Mouse (Mus musculus) kidney, postnatal 25 days (tissue): ENCODE measurements around the gene Kctd15.
A peak's percentile ranks its signal among the peaks of the same experiment; 100 is the strongest.

Experiments used
- DNase-seq, 2 experiments: peaks; one replicate each; pipeline ENCODE4 v3.0.0; 2021; ENCODE audit warnings: mixed read lengths in 2 of 2

Kctd15 gene

DNA sequence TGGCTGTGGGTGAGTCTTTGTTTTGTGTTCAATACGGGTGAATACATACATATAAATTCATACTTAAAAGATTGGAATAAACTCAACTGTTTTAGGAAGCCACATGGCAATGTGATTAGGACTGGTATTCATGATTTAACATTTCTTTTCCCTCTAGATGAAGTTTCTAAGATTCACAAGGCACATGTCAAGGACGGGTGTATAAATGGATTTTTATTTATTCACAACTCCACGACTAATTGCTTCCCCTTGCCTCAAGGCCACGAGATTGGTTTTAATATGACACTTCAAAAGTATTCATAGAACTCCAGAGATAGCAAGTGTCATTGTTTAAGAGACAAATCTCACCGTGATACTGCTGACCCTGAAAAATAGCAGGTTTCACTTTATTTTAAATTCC lies at the start of gene Kctd15:
TSS of gene Kctd15 (minus strand) at position 101 of the 400 bp plus-strand sequence.
- no peak for DNase-seq

DNA sequence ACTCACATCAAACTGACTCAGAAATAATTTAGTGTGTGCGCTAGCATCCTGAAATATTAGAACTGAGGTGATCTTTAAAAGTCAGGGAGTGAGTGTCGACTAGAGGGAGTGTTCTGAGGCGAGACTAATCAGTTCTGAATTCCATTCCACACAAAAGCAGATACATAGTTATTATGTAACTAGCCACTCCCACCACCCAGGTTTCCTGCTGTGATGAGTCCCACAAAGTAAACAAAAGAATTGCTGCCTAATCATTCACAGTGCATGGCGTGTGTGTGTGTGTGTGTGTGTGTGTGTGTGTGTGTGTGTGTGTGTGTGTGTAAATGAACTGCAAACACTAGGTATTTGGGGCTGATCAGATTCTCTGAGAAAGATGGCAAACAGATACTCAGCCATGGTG lies 47.9 kb upstream of the Kctd15 start:
- DNase-seq: peak in 1 of 2 experiments; percentile 9

DNA sequence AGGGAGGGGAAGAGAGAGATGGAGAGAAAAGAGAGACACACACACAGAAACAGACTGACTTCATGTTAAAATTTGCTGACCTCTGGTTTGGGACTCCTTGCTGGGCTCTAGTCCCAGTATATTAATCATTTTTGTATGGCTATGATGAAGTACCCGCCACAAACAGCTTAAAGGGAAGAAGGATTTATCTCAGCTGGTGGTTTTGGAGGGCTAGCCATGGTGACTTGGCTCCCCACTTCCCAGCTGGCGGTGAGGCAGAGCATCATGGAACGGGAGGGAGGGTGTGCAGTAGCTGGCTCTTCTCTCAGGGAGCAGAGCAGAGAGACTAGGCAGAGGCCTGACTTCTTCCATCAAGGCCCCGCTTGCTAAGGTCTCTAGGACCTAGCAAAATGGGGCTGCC lies 46.9 kb upstream of the Kctd15 start:
- no peak for DNase-seq

DNA sequence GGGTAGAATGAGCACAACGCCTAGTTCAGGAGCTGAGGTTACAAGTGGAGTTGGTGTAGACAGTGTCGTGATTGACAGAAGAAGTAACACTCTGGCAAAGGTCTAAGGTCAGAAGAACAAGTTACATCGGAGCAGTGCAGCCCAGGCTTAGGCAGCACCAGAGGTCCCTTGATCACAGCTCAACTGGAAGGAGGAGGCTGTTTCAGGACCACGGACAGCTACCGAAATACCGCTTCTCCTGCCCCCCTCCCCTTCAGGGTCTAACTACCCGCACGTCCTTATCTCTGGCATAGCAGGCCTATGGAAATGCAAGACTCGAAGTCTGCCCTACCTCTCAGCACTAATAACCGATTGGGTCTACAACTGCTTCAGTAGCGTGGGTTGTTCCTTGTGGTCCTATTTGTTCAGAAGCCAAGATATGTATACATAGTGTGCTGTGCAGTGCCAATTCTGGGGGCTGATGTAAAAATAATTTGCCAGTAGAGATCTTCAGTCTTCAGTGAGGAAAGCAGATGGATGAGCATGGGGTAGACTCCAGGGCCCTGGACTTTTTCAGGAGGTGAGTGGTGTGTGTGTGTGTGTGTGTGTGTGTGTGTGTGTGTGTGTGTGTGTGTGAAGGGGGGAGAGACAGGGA lies 46.3 kb upstream of the Kctd15 start:
- DNase-seq: peak in 1 of 2 experiments; percentile 61

DNA sequence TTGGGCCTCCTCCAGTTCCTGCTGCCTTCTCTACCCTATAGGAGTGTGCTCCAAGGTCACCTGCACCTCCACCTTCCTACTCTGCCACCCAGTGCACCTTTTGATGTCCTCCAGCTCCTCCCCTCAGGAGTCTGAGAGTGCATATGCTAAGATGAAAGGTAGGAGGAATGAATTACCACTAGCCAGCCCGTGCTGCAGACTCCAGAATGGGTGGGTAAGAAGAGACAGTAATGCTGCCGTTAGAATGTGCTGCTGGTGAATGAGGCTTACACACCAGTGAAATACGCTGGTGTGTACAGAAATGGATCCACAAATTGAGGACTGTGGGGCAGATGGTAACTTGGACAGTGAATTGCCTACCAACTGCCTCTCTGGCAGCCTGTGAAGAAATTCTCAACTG lies 43.4 kb upstream of the Kctd15 start:
- DNase-seq: no peak

DNA sequence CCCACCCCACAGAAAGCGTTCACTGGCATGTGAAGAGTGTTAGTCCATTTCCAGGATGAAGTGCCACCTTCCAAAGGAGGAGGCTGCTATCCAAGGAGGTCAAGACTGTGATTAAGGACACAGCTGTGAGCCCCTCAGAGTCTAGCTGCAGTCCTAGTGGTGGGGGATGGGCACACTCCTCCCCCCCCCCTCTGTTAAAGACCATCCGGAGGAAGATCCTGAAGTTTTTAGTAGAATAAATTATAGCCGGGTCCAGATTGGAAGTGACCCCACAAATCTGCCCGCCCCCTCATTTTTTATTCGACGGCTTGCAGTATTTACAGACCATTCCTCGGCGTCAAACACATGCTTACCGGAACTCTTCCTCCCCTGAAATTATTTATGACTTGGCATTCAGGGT lies 41.7 kb upstream of the Kctd15 start:
- DNase-seq: no peak

DNA sequence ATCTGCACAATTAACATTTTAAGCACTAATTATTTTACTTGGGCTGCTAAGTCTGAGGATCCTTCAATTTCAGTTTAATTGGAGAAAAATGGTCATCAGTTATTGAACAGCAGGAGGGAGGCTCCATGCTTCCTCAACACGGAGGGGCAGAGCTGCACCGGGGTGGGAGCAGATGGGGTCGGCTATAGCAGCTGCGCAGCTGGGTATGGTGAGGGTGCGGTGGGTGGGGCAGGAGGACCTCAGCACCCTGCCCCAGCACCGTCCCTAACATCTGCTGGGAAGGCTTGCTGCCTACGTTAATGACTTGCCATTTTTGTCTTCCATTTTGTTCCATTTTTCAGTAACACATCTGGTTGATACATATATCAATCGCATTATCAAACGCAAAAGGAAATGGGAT lies 39.6 kb upstream of the Kctd15 start:
- no peak for DNase-seq

DNA sequence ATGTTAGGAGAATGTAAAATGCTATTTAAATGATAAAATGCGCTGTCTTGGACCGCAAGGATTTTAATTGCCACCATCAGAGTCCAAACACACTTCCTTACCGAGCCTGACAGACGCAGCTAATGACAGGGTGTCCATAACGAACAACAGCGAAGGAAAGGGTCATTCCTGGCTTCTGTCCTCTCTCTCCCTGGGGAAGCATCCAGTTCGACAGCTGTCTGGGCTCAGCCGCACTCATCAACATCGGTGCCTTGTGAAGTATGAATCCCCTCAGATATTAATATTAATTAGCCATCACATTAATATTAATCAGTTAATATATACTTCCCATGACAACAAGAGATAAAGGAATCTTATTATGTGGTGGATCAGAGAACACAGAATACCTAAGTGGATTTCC lies 38.4 kb upstream of the Kctd15 start:
- DNase-seq: no peak

DNA sequence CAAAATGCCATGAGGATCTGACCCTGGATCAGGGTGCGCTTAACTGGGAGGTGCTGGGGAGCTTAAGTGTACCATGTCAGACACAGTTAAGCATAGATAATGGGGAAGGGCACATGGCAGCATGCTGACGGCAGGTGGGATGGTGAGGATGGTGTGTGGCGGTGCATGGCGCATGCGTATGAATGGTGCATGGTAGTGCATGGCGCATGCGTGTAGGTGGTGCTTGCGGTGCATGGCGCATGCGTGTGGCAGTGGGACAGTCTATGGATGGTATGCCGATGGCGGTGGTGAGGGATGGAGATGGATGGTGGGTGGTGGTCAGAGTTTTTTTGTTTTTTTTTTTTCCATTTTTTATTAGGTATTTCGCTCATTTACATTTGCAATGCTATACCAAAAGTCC lies 37.4 kb upstream of the Kctd15 start:
- no peak for DNase-seq

DNA sequence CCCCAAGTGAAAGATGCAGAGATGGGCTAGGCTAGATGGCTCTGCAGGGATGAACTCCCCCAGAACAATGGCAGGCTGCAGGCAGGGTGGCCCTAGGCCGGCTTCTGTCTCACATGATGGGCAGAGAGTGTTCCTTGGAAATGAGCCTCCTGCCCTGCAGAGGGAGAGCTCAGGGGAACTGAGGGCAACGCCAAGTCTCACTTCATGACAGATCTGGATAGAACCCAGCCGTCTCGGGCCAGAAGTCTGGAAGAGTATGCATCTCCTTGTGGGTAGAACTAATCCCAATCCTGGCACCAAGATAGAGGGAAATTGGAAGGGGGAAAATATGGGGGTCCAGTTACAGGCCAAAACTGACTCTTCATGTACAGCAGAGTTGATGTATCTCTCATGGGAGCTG lies 36.5 kb upstream of the Kctd15 start:
- DNase-seq: no peak

DNA sequence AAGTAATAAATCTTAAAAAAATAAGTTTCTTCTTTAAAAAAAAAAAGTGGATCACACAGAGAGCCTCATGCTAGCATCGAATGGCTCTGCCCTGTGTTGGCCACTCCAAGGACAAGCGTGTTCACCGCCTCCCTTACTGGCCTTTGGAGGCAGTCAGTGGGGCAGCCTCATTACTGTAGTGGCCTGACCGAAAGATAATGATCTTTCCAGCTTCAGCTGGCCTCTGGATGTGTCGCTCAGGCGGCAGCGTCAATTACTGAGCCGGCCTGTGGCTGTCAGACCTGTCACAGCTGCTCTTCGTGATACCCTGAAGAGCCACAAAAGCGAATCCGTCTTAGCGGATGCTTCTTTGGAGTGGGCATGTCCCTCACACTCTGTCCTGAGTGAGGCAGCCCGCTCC lies 33.6 kb upstream of the Kctd15 start:
- no peak for DNase-seq

DNA sequence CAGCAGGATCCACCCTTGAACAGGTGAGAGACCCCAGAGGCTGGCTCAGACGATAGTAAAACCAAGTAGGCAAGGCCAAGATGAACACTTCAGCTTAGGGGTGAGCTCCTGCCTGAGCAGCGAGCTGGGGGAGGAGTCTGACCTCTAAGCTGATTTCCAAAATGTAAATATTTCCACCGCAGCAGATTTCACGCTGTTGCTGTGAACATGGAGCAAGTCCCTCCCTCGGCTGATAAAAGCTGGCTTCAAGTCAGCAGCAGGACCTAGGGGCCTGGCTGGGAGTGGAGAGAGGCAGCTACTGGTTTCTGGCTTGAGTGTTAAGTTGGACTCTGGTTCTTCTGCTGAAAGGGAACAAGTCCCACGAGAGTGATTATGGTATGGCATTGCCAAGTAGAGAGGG lies 32.5 kb upstream of the Kctd15 start:
- DNase-seq: no peak

DNA sequence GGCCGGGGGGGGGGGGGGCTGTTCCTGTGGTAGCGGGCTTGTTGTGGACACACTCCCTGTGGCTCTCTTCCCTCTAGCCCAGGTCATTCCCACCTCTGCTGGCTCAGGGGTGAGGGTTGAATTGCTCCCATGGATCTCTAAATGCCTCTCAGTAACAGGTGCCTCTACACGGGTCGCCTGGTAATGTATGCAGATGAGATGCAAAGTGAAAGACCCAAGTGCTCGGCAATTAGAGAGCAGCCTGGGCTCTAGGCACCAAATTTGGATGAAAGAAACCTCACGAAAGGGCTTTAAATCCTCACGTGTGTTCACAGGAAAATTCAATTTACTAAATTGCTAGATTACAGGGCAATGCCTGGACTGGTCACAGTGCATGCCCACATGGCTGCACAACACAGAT lies 29.3 kb upstream of the Kctd15 start:
- DNase-seq: no peak

DNA sequence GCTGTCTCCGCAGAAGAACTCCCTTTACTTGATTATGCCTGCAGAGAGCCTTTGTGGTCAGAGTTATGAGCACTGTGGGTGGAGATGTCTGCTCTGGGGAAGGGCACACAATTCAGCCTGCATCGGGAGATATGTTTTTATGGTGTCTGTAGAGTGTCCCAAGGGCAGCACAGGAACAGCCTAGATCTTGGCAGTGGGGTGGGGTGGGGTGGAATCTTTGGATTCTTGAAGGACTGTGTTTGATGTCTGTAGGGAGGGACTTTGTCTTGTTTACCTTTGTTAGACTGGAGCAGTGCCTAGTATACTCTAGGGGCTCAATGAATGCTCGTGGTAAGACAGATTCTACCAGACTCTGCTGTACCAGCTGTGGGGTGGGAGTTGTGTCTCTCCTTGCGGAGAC lies 28.6 kb upstream of the Kctd15 start:
- DNase-seq: no peak

DNA sequence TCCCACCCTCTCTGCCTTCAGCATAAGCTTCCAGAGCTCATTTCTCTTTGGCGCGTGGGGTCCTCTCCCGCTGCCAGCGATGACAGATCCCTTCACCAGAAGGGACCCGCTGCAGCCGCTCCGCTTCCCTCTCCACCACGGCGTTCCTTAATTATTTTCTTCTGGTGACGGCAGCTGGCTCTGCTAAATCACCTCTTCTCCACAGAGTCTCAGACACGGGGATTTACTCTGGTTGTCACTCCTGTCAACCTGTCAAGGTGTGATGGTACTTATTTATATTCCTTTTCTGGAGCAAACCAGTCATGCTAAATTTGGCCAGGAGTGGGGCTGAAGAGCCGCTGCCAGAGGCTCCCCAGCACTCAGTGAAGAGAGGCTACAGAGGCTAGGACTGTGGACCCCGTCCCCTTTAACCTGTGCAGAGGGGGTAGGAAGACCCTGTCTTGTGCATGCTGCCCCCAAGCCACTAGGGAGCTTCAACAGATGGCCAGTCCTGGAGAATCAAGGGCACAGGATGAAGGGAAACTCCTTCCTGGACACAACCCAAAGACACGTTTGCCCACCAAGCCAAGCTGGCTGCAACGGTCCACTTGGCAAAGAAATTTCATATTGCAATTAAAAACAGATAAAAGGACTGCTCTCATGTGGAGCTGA lies 24.4 kb upstream of the Kctd15 start:
- no peak for DNase-seq

DNA sequence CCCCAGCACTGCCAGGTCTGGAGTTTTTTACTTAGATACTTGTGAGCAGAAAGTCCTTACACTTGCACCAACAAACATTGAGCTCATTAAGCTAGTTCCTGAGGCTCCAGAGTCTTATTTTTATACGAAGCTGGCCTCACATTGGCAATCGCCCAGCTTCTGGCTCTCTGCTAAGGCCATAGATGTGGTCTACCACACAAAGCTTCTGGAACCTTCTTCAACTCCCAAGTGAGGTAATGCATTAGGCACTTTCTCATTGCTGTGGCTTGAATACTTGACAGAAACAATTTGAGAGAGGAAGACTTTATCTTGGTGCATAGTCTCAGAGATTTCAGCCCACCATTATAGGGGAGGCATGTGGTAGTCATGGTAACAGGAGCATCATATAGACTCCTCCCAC lies 23.4 kb upstream of the Kctd15 start:
- no peak for DNase-seq

DNA sequence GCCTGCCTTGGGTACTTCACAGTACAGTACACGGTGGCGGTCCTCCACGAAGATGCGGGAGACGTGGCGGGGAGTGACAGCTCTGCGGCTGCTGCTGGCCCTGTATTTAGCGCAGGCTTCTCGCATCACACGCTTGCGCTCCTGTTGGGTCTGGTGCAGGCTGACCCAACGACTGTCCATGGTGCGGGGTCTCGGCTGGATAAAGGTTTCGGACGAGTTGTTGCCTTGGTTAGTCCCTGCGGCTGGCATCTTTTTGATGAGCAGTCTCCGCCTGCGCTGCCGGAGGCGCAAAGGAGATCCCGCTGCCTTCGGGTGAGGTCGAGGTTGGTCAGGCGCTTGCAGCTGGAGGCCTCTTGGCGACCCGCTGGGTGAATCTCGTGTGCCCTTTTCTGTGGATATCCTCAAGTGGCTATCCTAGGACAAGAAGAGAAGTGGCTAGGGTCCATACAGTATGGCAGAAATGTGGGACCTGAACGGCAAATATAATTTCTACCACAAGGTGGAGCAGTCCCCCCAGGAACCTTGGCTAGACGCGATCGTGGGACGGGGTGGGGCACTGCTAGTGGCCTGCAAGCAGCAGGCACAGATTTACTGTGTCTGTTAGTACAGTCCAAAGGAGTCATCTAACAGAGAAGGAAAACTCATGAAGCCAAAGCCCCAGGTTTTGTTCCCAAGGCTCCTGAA lies 19.4 kb upstream of the Kctd15 start:
- DNase-seq: peak; percentile 81 to 87

DNA sequence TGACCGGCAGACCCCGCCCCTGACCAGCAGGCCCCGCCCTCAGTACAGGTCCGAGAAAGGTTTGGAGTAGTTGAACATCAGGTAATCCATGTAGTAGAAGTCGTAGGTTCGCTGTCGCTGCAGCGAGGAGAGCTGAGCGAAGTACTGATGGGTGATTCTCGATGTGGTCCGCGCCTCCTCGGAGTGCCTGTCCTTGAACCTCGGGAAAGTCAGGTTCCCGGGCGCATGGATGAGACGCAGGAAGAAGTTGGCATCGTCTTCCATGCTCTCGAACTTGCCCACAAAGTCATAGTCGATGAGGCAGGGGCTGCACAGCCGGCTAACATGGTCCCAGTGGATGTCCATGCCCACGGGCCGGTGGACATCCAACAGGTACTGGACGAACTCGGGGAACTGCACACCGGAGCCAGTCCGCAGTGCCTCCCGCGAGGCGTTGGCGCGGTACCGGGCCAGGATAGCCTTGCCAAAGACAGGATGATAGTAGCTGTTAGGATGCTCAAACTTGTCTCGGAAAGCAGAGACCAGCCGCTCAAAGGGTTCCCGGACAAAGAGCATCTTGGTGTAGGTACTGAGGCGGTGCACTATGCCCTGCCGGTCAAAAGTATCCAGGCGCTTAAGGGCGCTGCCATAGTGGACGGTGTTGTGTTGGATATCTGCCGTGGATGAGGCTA lies 18.7 kb upstream of the Kctd15 start:
- peak in 1 of 2 experiments; percentile 41 for DNase-seq

DNA sequence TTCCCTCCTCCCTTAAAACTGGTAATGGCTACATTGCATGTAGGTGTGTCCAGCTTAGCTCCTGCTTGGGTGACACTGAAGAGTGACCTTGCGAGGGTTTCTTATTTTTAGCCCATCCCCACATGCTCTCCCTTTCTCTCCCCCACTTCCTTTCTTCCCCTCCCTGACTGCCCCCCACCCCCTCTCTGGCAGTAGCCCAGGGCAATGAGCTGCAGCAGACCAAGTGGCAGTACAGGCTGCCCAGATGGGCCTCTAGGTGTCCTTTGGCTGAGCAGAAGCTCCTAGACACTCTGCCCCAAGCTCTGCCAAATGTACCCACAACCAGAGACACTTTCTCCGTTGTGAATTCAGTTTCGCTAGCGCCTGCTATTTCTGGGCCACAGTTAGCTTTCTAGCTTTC lies 16.4 kb upstream of the Kctd15 start:
- DNase-seq: no peak

DNA sequence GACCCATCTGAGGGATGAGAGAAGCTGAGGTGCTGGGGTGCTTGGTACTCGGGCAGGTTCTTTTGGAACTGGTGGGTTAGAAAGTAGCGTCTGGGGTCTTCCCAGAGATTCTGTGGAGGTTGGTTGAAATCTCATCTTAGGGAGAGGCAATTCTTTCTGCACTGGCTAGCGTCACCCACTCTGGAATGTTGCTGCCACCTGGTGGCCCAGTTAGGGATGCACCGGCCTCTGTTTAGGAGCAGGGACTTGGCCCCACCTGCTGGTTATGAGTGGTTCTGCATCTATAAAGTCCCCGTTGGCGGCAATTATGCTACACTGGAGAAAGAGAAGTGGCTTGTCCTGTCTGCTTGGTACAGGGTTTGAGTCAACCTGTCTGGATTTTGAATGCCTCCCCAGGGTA lies 15.4 kb upstream of the Kctd15 start:
- DNase-seq: peak; percentile 85 to 95

DNA sequence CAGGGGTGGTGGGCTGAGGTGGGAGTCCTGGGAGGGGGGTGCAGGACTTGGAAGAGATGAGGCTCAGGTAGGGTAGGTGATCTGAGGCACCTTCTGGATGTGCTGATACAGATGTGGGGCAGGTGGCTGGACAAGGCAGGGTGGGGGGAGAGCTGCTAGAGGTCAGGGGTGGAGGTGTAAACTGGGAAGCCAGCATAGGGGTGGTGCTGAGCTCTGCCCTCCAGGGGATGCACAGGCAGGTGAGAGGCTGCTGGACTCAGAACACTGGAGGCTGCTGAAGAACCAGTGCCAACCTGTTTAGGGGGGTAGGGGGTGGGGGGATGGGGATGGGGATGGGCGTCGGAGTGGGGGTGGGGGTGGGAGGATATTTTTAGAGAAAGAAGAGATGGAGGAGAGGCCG lies 14.2 kb upstream of the Kctd15 start:
- no peak for DNase-seq

DNA sequence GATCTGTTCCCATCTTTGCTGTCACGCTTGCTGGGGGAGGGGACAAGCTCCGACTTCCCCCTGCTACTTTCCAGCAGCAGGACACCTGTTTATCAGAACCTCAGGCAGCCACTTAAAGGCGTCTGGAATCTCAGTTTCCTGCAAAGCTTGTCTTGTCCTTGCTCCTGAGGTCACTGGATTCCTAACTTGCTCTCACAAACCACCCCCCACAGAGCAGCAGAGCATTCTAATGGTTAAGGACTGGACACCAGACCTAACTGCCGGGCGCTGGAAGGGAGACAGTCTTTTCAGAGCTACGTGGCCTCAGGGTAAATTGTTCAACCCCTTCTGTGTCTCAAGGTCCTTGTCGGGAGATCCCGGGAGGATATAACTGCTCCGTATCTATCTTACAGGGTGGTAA lies 12.8 kb upstream of the Kctd15 start:
- no peak for DNase-seq

DNA sequence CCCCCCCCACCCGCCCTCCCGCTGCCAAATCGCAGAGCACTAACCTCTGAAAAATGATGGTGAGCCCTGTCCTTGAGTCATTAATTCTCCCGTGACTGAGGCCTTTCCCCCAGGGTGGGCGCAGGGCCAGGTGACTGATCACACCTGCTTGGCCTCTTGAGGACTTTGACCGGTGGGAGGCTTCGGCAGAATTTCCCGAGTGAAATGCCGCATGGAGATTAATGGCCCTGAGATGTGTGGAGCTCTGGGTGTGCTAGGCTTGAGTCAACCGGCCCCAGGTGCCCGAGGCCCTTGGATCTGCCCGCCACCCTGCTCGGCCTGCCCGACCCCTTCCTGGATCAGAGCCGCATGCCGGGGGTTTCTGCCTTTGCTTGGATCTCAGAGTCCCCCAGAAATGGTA lies 11.3 kb upstream of the Kctd15 start:
- peak; percentile 66 to 76 for DNase-seq

DNA sequence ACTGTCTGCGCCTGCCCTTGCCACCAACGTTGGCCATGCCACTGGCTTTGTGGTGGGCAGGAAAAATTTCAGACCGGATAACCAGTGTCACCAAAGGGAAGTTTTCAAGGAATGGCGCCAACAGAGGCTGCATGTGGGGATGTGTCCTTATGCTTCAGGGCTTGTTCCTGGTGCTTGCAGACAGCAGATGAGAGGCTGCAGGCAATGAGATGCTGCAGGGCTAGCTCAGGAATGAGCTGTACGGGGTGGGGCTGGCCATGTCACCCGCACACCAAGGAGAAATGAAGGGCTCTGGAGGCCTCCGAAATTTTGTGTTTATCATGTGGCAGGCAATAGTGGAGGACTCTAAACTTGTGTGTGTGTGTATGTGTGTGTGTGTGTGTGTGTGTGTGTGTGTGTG lies 6.6 kb upstream of the Kctd15 start:
- no peak for DNase-seq
